Mouse (Mus musculus) ES-E14 (cell line): ENCODE results near the gene Fam117b. TPM values are rescaled to one million over a fixed set of nuclear protein-coding genes. Genes with fewer than 3 reads are reported as not detected.

Experiments used
- DNase-seq: peaks from one replicate; pipeline ENCODE4 v3.0.0-alpha.2; 2013; ENCODE audit warnings: low read depth, low spot score
- H3K27ac ChIP-seq: 2 replicates; pipeline ENCODE4 v1.5.1; 2012; ENCODE audit warnings: low read depth, mild to moderate bottlenecking, low read length, moderate library complexity, mixed read lengths; ENCODE audit not compliant: poor library complexity, insufficient read depth, severe bottlenecking
- H3K36me3 ChIP-seq: 2 replicates; pipeline ENCODE4 v1.6.1; 2012; ENCODE audit warnings: mild to moderate bottlenecking, low read length, moderate library complexity, mixed read lengths; ENCODE audit not compliant: control insufficient read depth, poor library complexity, insufficient read depth, severe bottlenecking
- H3K4me1 ChIP-seq, 2 experiments: fragments of 150-350 bp in 1 of 2; sonication (generic) in 1 of 2; 2 replicates each; pipeline ENCODE4 v1.6.1; 2012; ENCODE audit warnings: low read length in 2 of 2, mild to moderate bottlenecking in 1 of 2, mixed read lengths in 1 of 2; ENCODE audit not compliant: control insufficient read depth in 2 of 2, insufficient read depth in 2 of 2, poor library complexity in 1 of 2
- H3K4me3 ChIP-seq, 2 experiments: fragments of 150-350 bp in 1 of 2; sonication (generic) in 1 of 2; 2 replicates each; pipeline ENCODE4 v1.5.1; 2012; ENCODE audit warnings: low read length in 2 of 2, low read depth in 1 of 2, mild to moderate bottlenecking in 1 of 2, mixed read lengths in 1 of 2; ENCODE audit not compliant: insufficient read depth in 1 of 2, poor library complexity in 1 of 2, severe bottlenecking in 1 of 2
- H3K9ac ChIP-seq: 2 replicates; pipeline ENCODE4 v1.6.1; 2012; ENCODE audit warnings: low read depth, mild to moderate bottlenecking, low read length, mixed read lengths; ENCODE audit not compliant: poor library complexity, insufficient read depth, severe bottlenecking
- H3K9me3 ChIP-seq: fragments of 150-350 bp; sonication (generic); 2 replicates; pipeline ENCODE4 v1.6.1; 2012; ENCODE audit warnings: low read depth, mild to moderate bottlenecking, low read length; ENCODE audit not compliant: control insufficient read depth, insufficient read depth
- CHD2 ChIP-seq: IDR thresholded peaks from 2 replicates; pipeline ENCODE4 v1.6.1; 2014; ENCODE audit warnings: mild to moderate bottlenecking, low read depth, low read length, inconsistent platforms
- HCFC1 ChIP-seq: IDR thresholded peaks from 2 replicates; pipeline ENCODE4 v1.6.1; 2012; ENCODE audit warnings: low read length, inconsistent platforms, borderline replicate concordance; ENCODE audit not compliant: insufficient read depth
- MAFK ChIP-seq: IDR thresholded peaks from 2 replicates; pipeline ENCODE4 v1.6.1; 2014; ENCODE audit warnings: mild to moderate bottlenecking, low read depth, low read length, inconsistent platforms; ENCODE audit not compliant: insufficient read depth
- ZC3H11A ChIP-seq: IDR thresholded peaks from 2 replicates; pipeline ENCODE4 v1.6.1; 2012; ENCODE audit warnings: low read depth, mild to moderate bottlenecking, inconsistent platforms, low read length, borderline replicate concordance
- ZNF384 ChIP-seq: IDR thresholded peaks from 2 replicates; pipeline ENCODE4 v1.6.1; 2012; ENCODE audit warnings: low read depth, low read length, inconsistent platforms
- in situ Hi-C, 2 experiments: fragments of 600-800 bp; cut with MboI; formaldehyde crosslinking; loops; one replicate each; pipeline ENCODE4 v1.15.1; 2025; ENCODE audit warnings: low sequenced_read_pairs in 2 of 2, inconsistent platforms in 1 of 2; ENCODE audit not compliant: unreplicated experiment in 2 of 2
- total RNA-seq: library from RNA; depleted of rRNA; stranded (reverse); fragments of 300-350 nt; gene quantifications from 2 replicates; pipeline ENCODE4 v1.2.3, GENCODE M21; 2012

Fam117b gene
- total RNA-seq, 1 experiment: 9.9 TPM

- H3K4me1 ChIP-seq: peaks cover 2 to 6% of the 10 kb centered on the region in 2 experiments
- H3K9me3 ChIP-seq: no peaks in the 10 kb centered on the region
- in situ Hi-C loops: no loop called here
- TF ChIP-seq ZNF384: no peak
- no peak for TF ChIP-seq HCFC1
- no peak for TF ChIP-seq MAFK
- TF ChIP-seq CHD2: no peak
- TF ChIP-seq ZC3H11A: no peak
- DNase-seq: no peak
- no peak overlapping the region for H3K4me3 ChIP-seq
- no peaks in the 10 kb centered on the region for H3K36me3 ChIP-seq
- H3K27ac ChIP-seq: no peak overlapping the region
- no peak overlapping the region for H3K9ac ChIP-seq
Observed at GRCm38 (mm10) chr1:59927131-59927680, 14.4 kb downstream of the Fam117b start.

- Histone ChIP-seq H3K4me3 (no peak overlapping the region), H3K9me3 (no peaks in the 10 kb centered on the region), H3K27ac (no peak overlapping the region), H3K4me1 (peaks cover 0 to 6% of the 10 kb centered on the region in 2 experiments; a peak in 1 of 4 replicates), H3K36me3 (no peaks in the 10 kb centered on the region), H3K9ac (no peak overlapping the region)
- DNase-seq: no peak
- in situ Hi-C loops: no loop called here
- TF ChIP-seq HCFC1: no peak
- no peak for TF ChIP-seq MAFK
- TF ChIP-seq ZC3H11A: no peak
- TF ChIP-seq CHD2: no peak
- TF ChIP-seq ZNF384: no peak
Observed at GRCm38 (mm10) chr1:59930926-59931325, 18.1 kb downstream of the Fam117b start.

GRCm38 (mm10) chr1:59932991-59933390 is 20.2 kb downstream of the Fam117b start:
- in situ Hi-C loops: no loop called here
- DNase-seq: no peak
- no peak overlapping the region for H3K27ac ChIP-seq
- no peak overlapping the region for H3K4me3 ChIP-seq
- no peaks in the 10 kb centered on the region for H3K4me1 ChIP-seq
- no peaks in the 10 kb centered on the region for H3K9me3 ChIP-seq
- H3K36me3 ChIP-seq: no peaks in the 10 kb centered on the region
- no peak for TF ChIP-seq ZNF384
- TF ChIP-seq MAFK: no peak
- TF ChIP-seq CHD2: no peak
- no peak for TF ChIP-seq HCFC1
- TF ChIP-seq ZC3H11A: no peak
- no peak overlapping the region for H3K9ac ChIP-seq

- no peak for DNase-seq
- Histone ChIP-seq H3K4me3 (no peak overlapping the region), H3K27ac (peak overlapping the region; percentile 12; the same call in 1 of the 2 replicates), H3K4me1 (peaks cover 4 to 5% of the 10 kb centered on the region in 2 experiments), H3K9ac (no peak overlapping the region), H3K36me3 (no peaks in the 10 kb centered on the region), H3K9me3 (no peaks in the 10 kb centered on the region)
- in situ Hi-C loops: no loop called here
- TF ChIP-seq CHD2 (no peak), ZC3H11A (no peak), ZNF384 (no peak), MAFK (no peak), HCFC1 (no peak)
Observed at GRCm38 (mm10) chr1:59941063-59941462, 28.3 kb downstream of the Fam117b start.
